Mouse (Mus musculus): ENCODE data around the gene Kmo.

Gene Kmo

DNA sequence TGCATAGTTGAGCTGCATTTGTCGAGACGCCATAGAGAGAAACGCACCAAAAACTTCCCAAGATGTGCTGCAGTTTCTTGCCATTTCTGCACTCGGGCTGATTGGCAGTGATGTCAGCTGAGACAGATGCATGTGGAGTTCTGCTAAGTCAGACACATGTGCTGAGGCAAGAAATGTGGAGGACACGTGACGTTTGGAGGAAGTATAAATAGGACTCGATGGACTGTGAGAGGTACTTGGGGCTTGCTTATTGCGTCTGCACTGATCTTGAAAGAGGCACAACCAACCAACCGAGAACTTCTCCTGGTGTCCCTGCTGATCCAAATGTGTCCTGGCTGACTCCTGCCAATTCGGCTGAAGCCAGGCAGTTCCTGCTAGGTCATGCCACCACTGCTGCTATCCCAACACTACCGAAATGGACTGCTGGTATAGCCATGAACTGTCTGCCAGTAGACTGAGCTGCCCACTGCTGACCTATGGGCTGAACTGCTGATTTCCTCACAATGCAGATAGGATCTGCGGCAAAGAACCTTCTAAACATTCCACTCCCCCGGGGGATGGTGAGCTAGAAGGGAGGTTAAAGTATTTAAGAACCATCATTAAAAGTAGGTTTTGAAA is at the start of gene Kmo:
TSS of gene Kmo (plus strand) at position 568 of the 618 bp plus-strand sequence.
- no peak for DNase-seq (ENCODE audit: low spot score in 2 of 2)

DNA sequence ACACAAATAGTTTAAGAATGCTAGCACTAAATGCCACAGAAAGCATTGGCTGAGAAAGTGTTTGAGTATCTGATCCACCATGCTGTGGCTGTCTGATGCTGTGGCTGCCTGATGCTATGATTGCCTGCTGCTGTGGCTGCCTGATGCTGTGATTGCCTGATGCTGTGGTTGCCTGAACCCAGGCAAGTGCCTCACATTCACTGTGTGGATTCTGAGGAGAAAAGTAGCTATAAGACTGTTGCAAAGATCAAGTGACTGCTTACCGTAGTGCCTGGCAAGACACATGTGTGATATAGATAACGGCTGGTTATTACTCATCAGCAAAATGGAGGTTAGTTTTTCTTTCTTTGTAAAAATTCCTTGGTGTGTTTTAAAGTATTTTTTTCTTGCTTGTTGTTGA is 46.1 kb upstream of the Kmo start:
- no peak for DNase-seq (ENCODE audit: low spot score in 2 of 2)

DNA sequence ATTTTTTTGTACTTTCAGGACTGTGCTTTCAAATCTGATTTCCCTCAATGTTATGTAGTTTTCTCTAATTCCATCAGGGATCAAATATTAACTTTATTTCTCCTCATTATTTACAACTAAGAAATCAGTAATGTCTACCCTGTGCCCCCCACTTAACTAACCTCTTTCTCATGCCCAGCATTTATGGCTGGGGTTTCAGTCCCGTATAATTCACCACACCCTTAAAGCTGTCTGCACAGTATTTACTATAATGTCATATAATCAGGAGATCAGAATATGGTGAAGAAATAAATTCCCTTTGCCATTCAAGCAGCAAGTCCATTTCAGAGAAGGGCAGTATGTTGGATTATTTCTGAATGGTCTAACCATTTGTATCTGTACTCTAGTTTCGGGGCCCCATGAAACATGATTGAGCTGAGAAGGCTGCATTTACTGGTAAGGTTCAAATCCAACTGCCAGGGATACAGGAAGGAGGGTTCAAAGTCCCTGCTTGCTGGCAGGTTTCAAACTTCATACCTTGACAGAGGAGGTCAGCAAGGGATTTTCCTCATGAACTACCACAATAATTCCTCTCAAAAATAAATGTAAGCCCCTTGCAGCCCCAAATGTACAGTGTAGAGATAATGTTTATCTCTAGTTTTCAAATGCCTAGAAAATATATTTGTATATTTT is 41.6 kb upstream of the Kmo start:
- no peak for DNase-seq (ENCODE audit: low spot score in 2 of 2)

DNA sequence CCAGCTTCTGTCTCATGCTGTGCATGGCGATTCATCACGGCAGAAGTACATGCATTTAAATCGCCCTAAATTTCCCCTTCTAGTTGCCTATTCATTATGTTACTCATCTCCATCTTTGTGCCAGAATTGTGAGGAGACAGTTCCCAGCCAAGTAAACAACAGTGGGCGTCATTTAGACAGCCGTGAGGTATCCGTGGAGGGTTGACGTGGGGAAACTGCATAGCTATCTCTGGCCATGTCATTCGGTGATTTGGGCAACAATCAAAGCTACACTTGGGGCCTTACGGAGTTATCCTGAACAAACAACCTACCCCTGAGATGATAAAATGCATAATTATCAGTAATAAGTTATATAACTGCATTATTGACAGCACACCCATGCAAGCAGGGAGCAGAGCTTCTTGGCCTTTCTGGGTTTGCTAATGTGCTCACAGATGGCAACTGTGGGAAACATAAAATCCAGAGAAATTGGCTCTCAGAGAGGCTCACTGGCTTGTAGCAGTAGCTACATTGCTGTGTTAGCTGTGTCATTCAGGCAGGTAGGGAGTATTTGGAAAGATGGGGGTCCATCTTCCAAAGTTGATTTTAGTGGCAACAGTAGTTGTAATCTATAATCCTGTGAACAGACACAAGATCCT is 40.5 kb upstream of the Kmo start:
- no peak for DNase-seq (ENCODE audit: low spot score in 2 of 2)

DNA sequence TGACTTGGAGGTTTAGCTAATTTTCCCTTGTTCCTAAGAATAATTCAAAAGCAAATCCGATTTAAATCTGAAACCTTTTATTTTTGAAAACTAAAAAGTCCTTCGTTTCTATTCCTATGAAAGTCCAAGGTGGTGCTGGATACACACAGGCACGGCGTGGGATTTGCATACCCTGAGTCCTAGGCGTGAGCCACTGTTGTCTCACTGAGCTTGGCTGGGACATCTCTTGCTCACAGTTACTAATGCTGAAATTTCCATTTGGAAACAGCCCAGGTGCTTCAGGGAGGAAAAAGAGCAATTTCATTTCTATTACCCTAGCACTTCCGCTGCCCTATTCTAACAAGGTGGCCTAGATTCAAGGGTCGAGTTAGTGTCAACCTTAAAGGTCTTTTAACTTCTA is 39.8 kb upstream of the Kmo start:
- no peak for DNase-seq (ENCODE audit: low spot score in 2 of 2)

DNA sequence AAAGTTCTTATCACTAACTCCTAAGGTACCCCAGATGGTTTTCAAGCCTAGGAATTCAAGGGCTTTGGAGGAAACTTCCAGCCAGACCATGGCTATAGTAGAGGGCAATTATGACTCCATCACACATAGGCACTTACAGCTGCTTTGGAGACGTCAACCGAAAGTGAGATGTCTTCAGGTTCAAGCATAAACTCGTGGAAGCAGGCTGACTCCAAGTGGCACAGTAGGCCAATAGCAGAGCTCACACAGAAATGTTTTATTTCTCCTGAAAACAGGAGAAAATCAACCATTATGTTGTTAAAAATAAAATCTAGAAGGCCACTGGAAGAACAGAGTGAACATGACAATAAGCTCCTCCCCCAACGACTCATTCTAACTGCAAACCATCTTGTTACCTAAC is 37.4 kb upstream of the Kmo start:
- DNase-seq (ENCODE audit: low spot score in 2 of 2), result no peak

DNA sequence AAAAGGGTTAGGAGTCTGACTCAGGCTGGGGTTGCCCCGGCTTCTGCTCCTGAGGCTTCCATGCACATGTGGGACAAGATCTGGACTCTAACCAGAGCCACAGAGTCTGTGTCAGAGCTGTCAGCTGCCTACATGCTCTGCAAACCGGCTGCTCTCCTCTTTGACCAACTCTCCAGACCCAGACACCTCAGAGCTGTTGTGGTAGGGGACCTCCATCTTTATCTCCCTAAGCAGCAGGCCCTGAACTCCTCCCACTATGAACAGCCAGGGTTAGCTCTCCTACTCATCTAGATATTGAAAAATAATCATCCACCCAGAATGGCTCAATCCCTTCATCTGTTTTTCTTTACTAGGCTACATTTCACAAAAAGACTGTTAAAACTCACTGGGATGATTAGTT is 34.9 kb upstream of the Kmo start:
- DNase-seq (ENCODE audit: low spot score in 2 of 2), result no peak

DNA sequence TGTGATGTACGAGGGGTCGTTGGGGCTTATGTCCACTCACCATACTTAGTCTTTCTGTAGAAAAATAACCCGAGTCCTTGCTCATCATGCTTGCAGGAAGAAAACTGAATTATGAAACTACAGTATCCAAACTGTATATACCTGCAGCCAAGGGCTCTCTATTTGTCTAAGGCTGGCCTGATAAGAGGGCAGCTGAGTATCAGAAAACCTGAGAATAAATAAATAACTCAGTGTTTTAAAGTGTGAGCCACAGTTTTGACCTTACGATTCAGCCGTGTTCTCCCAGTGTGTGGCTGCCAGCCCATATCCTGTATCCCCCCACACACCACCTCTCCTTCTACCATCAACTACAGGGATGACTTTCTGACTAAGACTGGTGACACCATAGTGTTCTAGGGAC is 33.5 kb upstream of the Kmo start:
- no peak for DNase-seq (ENCODE audit: low spot score in 2 of 2)

DNA sequence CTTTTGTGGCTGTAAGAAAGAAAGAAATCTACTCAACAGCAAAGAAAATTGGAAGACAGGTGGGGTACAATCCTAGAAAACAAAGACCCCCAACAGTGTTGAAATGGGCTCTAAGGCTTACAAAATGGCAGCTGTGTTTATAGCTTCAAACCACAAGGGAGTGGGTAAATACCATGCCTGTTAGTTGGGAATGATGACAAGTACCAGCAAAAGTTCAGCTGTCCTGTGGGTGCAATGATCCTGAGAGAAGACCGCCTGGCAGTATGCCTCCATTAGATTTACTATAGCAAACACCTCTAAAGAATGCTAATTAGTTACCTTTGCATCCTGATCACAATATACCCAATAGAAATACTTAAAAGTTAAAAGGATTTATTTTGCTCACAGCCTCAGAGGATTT is 27.3 kb upstream of the Kmo start:
- DNase-seq (ENCODE audit: low spot score in 2 of 2), result no peak

DNA sequence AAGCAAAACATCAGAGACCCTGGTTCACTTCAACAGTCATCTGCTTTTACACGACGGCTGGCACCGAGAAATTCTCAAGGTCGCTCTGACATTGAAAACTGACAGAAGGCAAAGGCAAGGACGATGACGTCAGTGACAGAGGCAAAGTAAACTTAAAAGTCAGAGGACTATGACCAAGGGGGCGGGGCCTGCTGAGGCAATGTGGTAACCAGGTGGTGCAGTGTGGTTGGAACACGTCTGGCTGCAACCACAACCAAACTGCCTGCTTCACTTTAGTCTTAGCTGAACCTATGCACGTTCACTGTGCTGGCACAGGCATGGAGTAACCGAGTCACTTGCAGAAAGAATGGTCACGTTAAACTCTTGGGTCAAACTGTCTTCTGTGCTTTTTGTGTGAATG is 17.9 kb upstream of the Kmo start:
- no peak for DNase-seq (ENCODE audit: low spot score in 2 of 2)

DNA sequence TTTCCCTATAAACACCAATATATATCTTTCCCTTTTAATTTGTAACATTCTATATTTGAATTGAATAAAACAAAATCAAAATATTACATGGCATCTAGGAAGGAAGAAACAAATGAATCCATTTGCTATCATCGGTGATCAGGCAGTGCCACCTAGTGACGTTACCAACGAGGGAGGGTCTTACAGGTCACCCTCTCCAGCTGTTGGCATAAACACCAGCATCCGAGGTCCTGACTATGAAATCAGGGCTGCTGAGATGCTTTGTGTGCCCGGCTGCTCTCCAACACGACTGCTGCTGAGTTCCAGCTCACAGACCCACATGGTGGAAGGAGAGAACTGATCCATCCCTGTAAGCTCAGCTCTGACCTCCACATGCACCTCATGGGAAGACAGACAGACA is 16.8 kb upstream of the Kmo start:
- no peak for DNase-seq (ENCODE audit: low spot score in 2 of 2)

DNA sequence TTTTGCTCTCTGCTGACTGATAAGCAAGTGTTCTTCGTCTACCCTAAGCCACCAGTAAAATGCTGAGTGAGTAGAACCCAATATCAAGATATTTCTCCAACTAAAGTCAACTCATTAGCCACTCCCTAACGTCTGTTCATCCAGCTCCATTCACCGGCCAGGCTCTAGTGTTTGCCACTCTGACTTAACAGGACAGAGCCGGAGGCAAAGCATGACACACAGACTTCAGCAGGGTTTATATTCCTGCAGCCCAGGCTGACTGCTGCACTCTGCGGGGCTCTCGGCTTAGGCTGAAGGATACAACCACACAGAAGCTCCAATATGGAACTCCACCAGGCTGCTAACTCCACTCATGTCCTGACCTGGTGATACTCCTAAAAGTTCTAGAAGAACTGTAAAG is 12.9 kb upstream of the Kmo start:
- no peak for DNase-seq (ENCODE audit: low spot score in 2 of 2)

DNA sequence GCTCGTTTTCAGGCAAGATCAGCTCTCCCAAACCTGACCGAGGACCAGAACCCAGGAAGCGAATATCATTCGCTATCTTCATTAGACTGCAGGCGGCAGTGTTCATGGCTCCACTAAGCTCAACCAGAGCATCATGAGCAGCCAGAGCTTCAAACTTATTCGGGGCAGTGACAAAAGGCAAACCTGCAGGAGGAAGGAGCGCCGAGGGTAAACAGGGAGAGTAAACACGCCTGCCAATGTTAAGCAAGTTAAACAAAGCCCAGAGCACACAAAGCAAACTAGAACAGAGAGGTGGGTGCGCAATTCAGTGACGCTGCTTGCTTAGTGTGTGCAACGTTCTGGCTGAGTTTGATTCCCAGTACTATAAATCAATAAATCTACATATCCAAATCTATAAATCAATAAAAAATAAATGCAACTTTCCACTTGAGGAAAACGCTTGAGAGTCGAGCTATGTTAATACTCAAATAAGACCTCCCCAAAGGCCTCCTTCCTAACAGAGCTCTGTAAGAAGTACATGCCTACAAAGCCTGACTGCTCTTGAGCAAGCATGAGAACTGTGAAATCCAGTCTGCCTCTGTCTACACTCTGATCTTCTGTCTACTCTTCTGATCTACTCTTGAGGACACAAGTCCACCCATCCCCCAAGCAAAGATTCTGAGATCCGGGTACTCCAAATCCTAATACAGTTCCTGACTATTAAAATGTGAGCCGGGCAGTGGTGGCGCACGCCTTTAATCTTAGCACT is 12.2 kb upstream of the Kmo start:
- DNase-seq (ENCODE audit: low spot score in 2 of 2), result no peak

DNA sequence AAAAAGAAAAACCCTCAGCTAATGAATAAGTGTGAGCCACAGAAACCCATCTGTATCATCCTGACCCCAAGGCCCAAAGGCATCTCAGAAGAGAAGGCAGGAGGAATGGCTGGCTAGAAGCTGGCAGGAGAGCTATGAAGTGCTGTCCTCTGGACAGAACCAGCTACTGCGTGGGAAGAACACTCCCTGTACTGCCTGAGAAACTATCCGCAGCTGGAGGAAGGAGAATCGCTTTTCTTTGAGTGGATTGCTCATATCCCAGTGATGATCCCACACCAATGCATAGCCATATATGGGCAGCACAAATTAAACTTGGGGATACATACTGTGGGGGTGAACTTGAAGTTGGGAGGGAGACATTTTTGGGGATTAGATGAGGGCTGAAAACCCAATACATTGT is 11.5 kb upstream of the Kmo start:
- DNase-seq (ENCODE audit: low spot score in 2 of 2), result no peak

DNA sequence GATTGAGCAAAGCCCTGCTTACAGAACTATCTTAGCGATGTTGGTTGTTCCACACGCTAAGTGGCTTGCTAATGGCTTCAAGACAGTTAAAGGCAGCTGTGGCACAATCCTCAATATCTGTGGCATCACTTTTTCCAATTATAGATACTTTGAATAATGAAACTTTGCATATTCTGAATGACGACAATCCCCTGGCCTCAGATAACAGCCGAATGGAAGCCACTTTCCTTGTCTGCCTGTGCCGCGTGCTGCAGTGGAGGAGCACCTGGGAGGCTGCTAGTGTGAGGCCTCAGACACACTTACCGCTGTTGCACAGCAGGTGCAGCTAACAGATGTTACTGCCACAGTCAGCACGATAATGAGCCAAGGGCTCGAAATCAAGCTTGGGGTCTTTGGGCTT is 5.2 kb upstream of the Kmo start:
- DNase-seq (ENCODE audit: low spot score in 2 of 2), result no peak

DNA sequence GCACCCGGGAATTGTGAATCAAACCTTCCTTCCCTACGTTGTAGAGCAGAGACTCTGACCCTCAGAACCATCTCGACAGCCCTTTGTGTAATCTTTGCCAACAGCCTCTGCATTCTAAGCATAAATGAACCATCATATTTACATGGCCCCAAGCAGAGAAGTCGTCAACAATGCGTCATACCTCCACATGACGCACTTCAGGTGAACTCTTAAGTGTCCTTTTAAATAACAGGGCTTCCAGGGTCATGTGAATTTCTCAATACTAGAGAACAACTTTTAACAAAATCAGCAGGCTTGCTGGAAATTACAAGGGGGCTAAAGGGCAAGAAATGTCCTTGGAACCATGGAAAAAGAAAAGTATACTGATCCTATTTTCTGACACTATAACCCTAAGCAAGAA is 3.5 kb downstream of the Kmo start:
- DNase-seq (ENCODE audit: low spot score in 2 of 2), result no peak

DNA sequence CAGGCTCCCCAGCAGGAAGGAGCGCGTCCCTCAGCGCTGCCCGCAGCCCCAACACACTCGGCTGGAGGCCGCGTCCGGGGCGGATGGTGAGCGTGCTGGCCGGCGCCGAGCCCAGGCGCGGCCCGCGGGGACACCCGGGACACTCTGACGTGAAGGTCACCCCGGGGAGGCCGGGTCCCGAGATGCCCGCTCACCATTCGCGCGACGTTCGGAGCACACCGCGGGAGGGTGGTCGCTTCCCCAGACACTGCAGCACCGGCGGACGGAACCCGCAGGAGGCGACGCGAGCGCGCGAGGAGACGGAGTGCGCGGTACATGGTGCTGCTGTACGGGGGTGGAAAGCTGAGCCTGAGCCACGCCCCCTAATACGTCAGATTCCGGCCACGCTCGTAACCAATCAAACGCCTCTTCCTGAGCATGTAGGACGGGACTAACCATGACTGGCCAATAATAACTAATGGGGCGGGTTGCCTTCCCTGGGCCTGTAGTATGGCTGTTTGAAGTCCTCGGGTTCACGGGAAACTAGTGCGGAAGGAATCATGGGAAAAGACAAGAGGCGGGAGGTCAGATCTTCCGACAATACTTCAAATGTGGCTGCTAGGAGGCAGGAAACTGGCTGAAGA is 5.2 kb downstream of the Kmo start, which contains the start of gene Fh1:
TSS of gene Fh1 (minus strand) at position 379 of the 623 bp plus-strand sequence.
- DNase-seq (ENCODE audit: low spot score in 2 of 2), result peak; percentile 96 to 97

DNA sequence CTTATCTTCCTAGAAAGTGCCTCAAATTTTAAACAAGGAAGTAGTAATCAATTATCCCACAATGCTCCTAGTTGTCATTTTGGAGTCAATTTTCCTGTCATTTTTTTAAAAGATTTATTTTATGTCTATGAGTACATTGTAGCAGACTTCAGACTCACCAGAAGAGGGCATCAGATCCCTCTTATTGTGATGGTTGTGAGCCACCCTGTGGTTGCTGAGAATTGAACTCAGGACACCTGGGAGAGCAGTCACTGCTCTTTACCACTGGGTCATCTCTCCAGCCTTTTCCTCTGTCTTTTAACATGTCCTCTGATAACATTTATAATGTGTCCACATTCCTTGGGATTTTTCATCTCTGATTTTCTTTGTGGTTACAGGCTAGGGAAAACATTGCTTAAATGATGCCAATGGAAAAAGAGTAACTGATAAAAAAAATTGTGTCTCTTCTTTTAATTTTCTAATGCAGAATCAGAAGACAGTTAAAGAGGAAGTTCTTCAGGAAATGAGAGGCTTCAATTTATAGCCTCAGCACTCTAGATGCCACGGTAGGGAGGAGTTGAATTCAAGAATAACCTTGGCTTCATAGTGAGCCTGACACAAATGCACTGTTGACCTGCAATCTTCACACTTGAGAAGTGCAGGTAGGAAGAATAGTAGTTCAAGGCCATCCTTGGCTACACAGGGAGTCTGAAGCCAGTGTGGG is 6.0 kb downstream of the Kmo start:
- DNase-seq (ENCODE audit: low spot score in 2 of 2), result peak; percentile 58 to 67

DNA sequence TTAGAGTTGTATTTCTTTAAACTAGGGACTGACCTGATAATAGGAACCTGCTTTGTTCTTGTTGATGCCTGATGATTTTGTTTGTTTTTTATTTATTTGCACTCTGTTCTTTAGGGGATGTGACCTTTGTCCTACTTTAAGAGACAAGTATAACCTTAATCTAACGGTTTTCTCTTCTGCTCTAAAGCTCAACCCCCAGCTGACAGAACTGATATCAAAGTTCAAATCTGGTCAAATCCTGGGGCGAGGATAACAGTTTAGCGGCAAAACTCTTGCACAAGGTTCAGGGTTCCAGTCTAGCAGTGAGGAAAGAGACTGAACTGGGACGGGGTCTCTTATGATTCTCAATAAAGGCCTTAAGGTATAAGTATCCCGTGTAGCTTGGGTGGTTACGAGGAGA is 9.1 kb downstream of the Kmo start:
- no peak for DNase-seq (ENCODE audit: low spot score in 2 of 2)

DNA sequence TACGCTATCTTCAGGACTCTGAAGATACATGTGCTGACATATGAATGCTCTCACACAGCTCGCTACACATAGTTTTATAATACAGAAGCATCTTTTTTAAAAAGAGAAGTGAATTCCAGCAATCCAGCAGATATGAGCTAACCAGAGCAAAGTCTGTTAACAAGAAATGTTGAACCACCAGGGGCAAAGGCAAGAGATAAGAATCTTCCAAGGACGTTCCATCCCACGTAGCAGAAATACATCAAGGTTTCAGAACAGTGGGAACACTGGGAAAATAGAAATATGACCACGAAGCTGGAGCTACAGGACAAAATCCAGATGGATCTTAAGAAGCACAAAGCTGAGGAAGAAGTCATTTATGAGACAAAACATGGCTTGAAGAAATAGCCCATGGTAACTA is 10.2 kb downstream of the Kmo start:
- DNase-seq (ENCODE audit: low spot score in 2 of 2), result no peak

DNA sequence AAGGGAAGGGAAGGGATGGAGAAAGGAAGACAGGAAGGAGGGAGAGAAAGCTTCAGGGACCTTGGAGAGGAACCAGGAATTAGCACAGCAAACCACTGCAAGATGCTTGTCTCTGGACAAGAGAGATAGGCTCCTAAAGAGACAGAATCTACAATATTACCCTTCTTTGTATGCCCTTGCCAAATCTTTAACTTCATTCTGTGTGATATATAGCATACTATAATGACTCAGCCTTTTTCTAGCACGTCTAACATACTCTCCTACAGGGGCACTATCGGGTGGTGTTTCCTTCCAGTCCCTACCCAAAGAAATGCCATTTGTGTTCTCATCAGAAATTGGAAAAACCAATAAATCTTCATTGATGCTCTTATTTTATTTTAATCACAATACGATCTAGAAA is 10.9 kb downstream of the Kmo start:
- DNase-seq (ENCODE audit: low spot score in 2 of 2), result no peak
